Mouse (Mus musculus) liver, adult 2 months (tissue): ENCODE measurements at regions not wholly inside any gene's neighbourhood (a gene's known extent, or its start where the extent isn't known, plus 50 kb on each side); places are given as distances from the start of the nearest gene placed in this dataset.
A peak's percentile ranks its signal among the peaks of the same experiment; 100 is the strongest.

Source experiments
- DNase-seq: peaks from one replicate; pipeline ENCODE4 v3.0.0-alpha.2; 2011; ENCODE audit warnings: low read depth, low spot score; ENCODE audit errors: extremely low read depth
- H3K27ac ChIP-seq: fragments of 200-500 bp; replicated peaks from 2 replicates; pipeline ENCODE4 v1.5.1; 2012; ENCODE audit warnings: low read depth, mild to moderate bottlenecking, control low read depth, inconsistent platforms, low read length; ENCODE audit not compliant: insufficient read depth
- H3K27me3 ChIP-seq: fragments of 200-500 bp; 2 replicates; pipeline ENCODE4 v1.6.1; 2012; ENCODE audit warnings: mild to moderate bottlenecking, moderate library complexity, low read length, inconsistent platforms; ENCODE audit not compliant: control insufficient read depth, insufficient read depth
- H3K36me3 ChIP-seq: fragments of 200-500 bp; 2 replicates; pipeline ENCODE4 v1.6.1; 2012; ENCODE audit warnings: low read length, inconsistent platforms; ENCODE audit not compliant: control insufficient read depth, insufficient read depth
- H3K4me1 ChIP-seq: fragments of 200-500 bp; 2 replicates; pipeline ENCODE4 v1.6.1; 2011; ENCODE audit warnings: low read length; ENCODE audit not compliant: control insufficient read depth, insufficient read depth
- H3K4me3 ChIP-seq: fragments of 200-500 bp; 2 replicates; pipeline ENCODE4 v1.5.1; 2011; ENCODE audit warnings: low read depth, mild to moderate bottlenecking, control low read depth, low read length, moderate library complexity; ENCODE audit not compliant: insufficient read depth
- H3K79me2 ChIP-seq: fragments of 200-500 bp; 2 replicates; pipeline ENCODE4 v1.6.1; 2012; ENCODE audit warnings: inconsistent platforms, mild to moderate bottlenecking, low read length, moderate library complexity; ENCODE audit not compliant: control insufficient read depth, insufficient read depth
- H3K9ac ChIP-seq: fragments of 200-500 bp; 2 replicates; pipeline ENCODE4 v1.6.1; 2012; ENCODE audit warnings: low read depth, mild to moderate bottlenecking, control low read depth, inconsistent platforms, low read length
- CTCF ChIP-seq: fragments of 200-500 bp; IDR thresholded peaks from 2 replicates; pipeline ENCODE4 v1.5.1; 2011; ENCODE audit warnings: low read depth, low read length, control low read depth
- POLR2A ChIP-seq: fragments of 200-500 bp; IDR thresholded peaks from 2 replicates; pipeline ENCODE4 v1.6.1; 2011; ENCODE audit warnings: low read length, control low read depth; ENCODE audit not compliant: insufficient read depth; ENCODE audit errors: extremely low read depth
- WGBS: fragments of 180-500 bp; shearing (Covaris S2); methylation state at CpG from one replicate; pipeline ENCODE4 v1.1.7; 2018; 5-methylcytosine and 5-hydroxymethylcytosine counted together

GRCm38 (mm10) chr12:26112166-26113019 is 302.7 kb downstream of the Rnf144a start:
- peak; percentile 3 for DNase-seq
- H3K9ac ChIP-seq: no peak overlapping the region
- H3K27me3 ChIP-seq: no peaks in the 10 kb centered on the region
- no peaks in the 10 kb centered on the region for H3K36me3 ChIP-seq
- H3K4me3 ChIP-seq: no peak overlapping the region
- no peak for TF ChIP-seq CTCF
- no peak for TF ChIP-seq POLR2A
- H3K27ac ChIP-seq: no peak overlapping the region
- no peaks in the 10 kb centered on the region for H3K4me1 ChIP-seq
- WGBS: 74% methylated on average over 8 of the region's 8 CpGs
- H3K79me2 ChIP-seq: no peaks in the 10 kb centered on the region

- no peaks in the 10 kb centered on the region for H3K79me2 ChIP-seq
- WGBS: 83% methylated on average over 6 of the region's 6 CpGs
These were observed 305.2 kb downstream of the Rnf144a start for GRCm38 (mm10) chr12:26109866-26110265.

GRCm38 (mm10) chr12:26104372-26104771 is 310.7 kb downstream of the Rnf144a start:
- 80% methylated on average over 3 of the region's 3 CpGs for WGBS
- TF ChIP-seq POLR2A (no peak), CTCF (no peak)

More at GRCm38 (mm10) chr12:26109866-26110265, 305.2 kb downstream of the Rnf144a start:
- DNase-seq: no peak
- H3K9ac ChIP-seq: no peak overlapping the region
- H3K4me1 ChIP-seq: no peaks in the 10 kb centered on the region
- H3K4me3 ChIP-seq: no peak overlapping the region
- no peak for TF ChIP-seq CTCF
- no peak for TF ChIP-seq POLR2A
- H3K27me3 ChIP-seq: no peaks in the 10 kb centered on the region
- no peak overlapping the region for H3K27ac ChIP-seq
- no peaks in the 10 kb centered on the region for H3K36me3 ChIP-seq

GRCm38 (mm10) chr12:26102384-26102783 is 312.7 kb downstream of the Rnf144a start:
- no peaks in the 10 kb centered on the region for H3K4me1 ChIP-seq
- no peak overlapping the region for H3K27ac ChIP-seq
- no peak for TF ChIP-seq CTCF
- H3K9ac ChIP-seq: no peak overlapping the region
- no peak overlapping the region for H3K4me3 ChIP-seq
- H3K79me2 ChIP-seq: no peaks in the 10 kb centered on the region
- no peak for DNase-seq
- H3K36me3 ChIP-seq: no peaks in the 10 kb centered on the region
- H3K27me3 ChIP-seq: no peaks in the 10 kb centered on the region
- 83% methylated on average over 4 of the region's 4 CpGs for WGBS

More at GRCm38 (mm10) chr12:26104372-26104771, 310.7 kb downstream of the Rnf144a start:
- Histone ChIP-seq H3K27ac (no peak overlapping the region), H3K79me2 (no peaks in the 10 kb centered on the region), H3K36me3 (no peaks in the 10 kb centered on the region), H3K4me3 (no peak overlapping the region), H3K27me3 (no peaks in the 10 kb centered on the region), H3K4me1 (no peaks in the 10 kb centered on the region), H3K9ac (no peak overlapping the region)
- no peak for DNase-seq

- H3K27me3 ChIP-seq: no peaks in the 10 kb centered on the region
- no peak overlapping the region for H3K4me3 ChIP-seq
- WGBS: 74% methylated on average over 2 of the region's 2 CpGs
- H3K79me2 ChIP-seq: no peaks in the 10 kb centered on the region
- no peak overlapping the region for H3K9ac ChIP-seq
- TF ChIP-seq CTCF (no peak), POLR2A (no peak)
- H3K27ac ChIP-seq: no peak overlapping the region
- no peaks in the 10 kb centered on the region for H3K36me3 ChIP-seq
- no peak for DNase-seq
- H3K4me1 ChIP-seq: no peaks in the 10 kb centered on the region
These were observed 314.9 kb downstream of the Rnf144a start for GRCm38 (mm10) chr12:26100140-26100539.

GRCm38 (mm10) chr12:26099176-26099575 is 315.9 kb downstream of the Rnf144a start:
- H3K9ac ChIP-seq: no peak overlapping the region
- no peak for DNase-seq
- no peaks in the 10 kb centered on the region for H3K79me2 ChIP-seq
- no peak for TF ChIP-seq POLR2A
- no peak for TF ChIP-seq CTCF
- no peak overlapping the region for H3K4me3 ChIP-seq
- no peaks in the 10 kb centered on the region for H3K27me3 ChIP-seq
- WGBS: 89% methylated on average over 5 of the region's 5 CpGs
- no peaks in the 10 kb centered on the region for H3K4me1 ChIP-seq
- H3K36me3 ChIP-seq: no peaks in the 10 kb centered on the region
- no peak overlapping the region for H3K27ac ChIP-seq
